Comparison of ENCODE assay signal across 8 mouse cellular contexts in the genomic region with DNA sequence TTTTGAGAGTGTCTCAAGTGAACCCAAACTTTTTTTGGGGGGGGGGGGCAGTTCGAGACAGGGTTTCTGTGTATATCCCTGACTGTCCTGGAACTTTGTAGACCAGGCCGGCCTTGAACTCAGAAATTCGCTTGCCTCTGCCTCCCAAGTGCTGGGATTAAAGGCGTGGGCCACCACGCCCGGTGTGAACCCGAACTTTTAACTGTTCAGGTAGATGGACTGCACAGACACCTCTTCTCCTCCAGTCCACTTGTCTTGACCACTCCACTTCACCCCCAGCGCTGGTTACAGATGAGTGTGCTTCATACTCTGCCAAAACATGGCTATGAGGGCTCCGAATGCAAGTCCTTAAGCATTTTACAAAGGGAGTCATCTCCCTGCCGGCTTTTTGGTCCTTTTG. TPM values are rescaled to one million over a fixed set of nuclear protein-coding genes. Genes with fewer than 3 reads are reported as not detected.
DNase-seq lines count a peak whose midpoint lies in the region; ATAC-seq and TF ChIP-seq lines count a peak whose summit lies in the region.

No protein-coding gene starts in this region.

- ATAC-seq in megakaryocyte, adult 5-6 weeks (ENCODE audit: poor library complexity, severe bottlenecking), result no peak
- ATAC-seq in liver, embryonic 12.5 days, result no peak
- ATAC-seq in stomach, postnatal 0 days (ENCODE audit: low FRiP score, low TSS enrichment), result no peak

- H3K27me3 ChIP-seq in megakaryocyte, embryonic 14.5 days (replicated peaks), result no peaks in the 10 kb centered on the region
- H3K27me3 ChIP-seq in liver, embryonic 12.5 days (replicated peaks), result no peaks in the 10 kb centered on the region
- no peaks in the 10 kb centered on the region for H3K27me3 ChIP-seq in stomach, postnatal 0 days (ENCODE audit: control insufficient read depth, insufficient read depth, low read length)

- TF ChIP-seq EP300 in stomach, postnatal 0 days (optimal IDR thresholded peaks at IDR 0.05), result no peak

- H3K27ac ChIP-seq in liver, embryonic 12.5 days, result no peak overlapping the region
- H3K27ac ChIP-seq in stomach, postnatal 0 days (replicated peaks), result no peak overlapping the region

- H3K4me2 ChIP-seq in liver, embryonic 12.5 days, result peak overlapping the region; percentile 82
- peak overlapping the region; percentile 68; the same call in 1 of the 2 replicates for H3K4me2 ChIP-seq in stomach, postnatal 0 days (replicated peaks; ENCODE audit: low read depth)

- peaks cover 40% of the 10 kb centered on the region for H3K36me3 ChIP-seq in megakaryocyte, embryonic 14.5 days (replicated peaks; ENCODE audit: low read length)
- H3K36me3 ChIP-seq in liver, embryonic 12.5 days, result peaks cover 49% of the 10 kb centered on the region
- peaks cover 2% of the 10 kb centered on the region; the same call in 1 of the 2 replicates for H3K36me3 ChIP-seq in stomach, postnatal 0 days (ENCODE audit: control insufficient read depth, insufficient read depth, low read length)

- peak overlapping the region; percentile 87 for H3K9ac ChIP-seq in liver, embryonic 12.5 days
- H3K9ac ChIP-seq in stomach, postnatal 0 days (ENCODE audit: low read length), result no peak overlapping the region

- no peak for TF ChIP-seq CTCF in stomach, postnatal 0 days (IDR thresholded peaks at IDR 0.05; ENCODE audit: low read depth)

- H3K9me3 ChIP-seq in megakaryocyte, embryonic 14.5 days, result no peaks in the 10 kb centered on the region
- no peaks in the 10 kb centered on the region for H3K9me3 ChIP-seq in liver, embryonic 12.5 days (replicated peaks)
- H3K9me3 ChIP-seq in stomach, postnatal 0 days (ENCODE audit: control insufficient read depth, low read length), result no peaks in the 10 kb centered on the region

- H3K4me3 ChIP-seq in megakaryocyte, embryonic 14.5 days (replicated peaks), result peak overlapping the region; percentile 95
- H3K4me3 ChIP-seq in liver, embryonic 12.5 days, result peak overlapping the region; percentile 93
- H3K4me3 ChIP-seq in stomach, postnatal 0 days (ENCODE audit: low read depth, low read length), result 0 out of 2 replicates have a peak overlapping the region, but pooled peaks have one; percentile 92

- peaks cover 43% of the 10 kb centered on the region for H3K4me1 ChIP-seq in megakaryocyte, embryonic 14.5 days
- peaks cover 42% of the 10 kb centered on the region for H3K4me1 ChIP-seq in liver, embryonic 12.5 days
- H3K4me1 ChIP-seq in stomach, postnatal 0 days (replicated peaks; ENCODE audit: control insufficient read depth, insufficient read depth), result peaks cover 4% of the 10 kb centered on the region; the same call in 1 of the 2 replicates

- 80% methylated on average over 10 of the region's 10 CpGs for WGBS in liver, embryonic 12.5 days (ENCODE audit: insufficient replicate concordance)
- 86% methylated on average over 10 of the region's 10 CpGs for WGBS in stomach, postnatal 0 days

- DNase-seq in adrenal gland, adult (ENCODE audit: inconsistent age in 2 of 2, low spot score in 1 of 2), result peak; percentile 24 to 45
- no peak for DNase-seq in adrenal gland, postnatal 10 days
- DNase-seq in stomach, postnatal 0 days (ENCODE audit: low spot score), result no peak
- no peak for DNase-seq in ovary, postnatal 14 days (ENCODE audit: low spot score)
- no peak for DNase-seq in right cerebral cortex, postnatal 4 days

RNA-seq across cellular contexts. Expression of gene Fnbp4, which starts 2.0 kb away (rescaled TPM):
- total RNA-seq in adrenal gland, postnatal 10 days (2021), result 10 to 100 TPM; 42.4 to 75.4 TPM
- polyA plus RNA-seq in megakaryocyte, embryonic 14.5 days (2012; ENCODE audit: insufficient read depth, low replicate concordance), result 25.9 and 30.4 TPM in 2 replicates
- 73.0 and 77.6 TPM in 2 replicates for total RNA-seq in megakaryocyte, adult 5-6 weeks (2015)
- total RNA-seq in megakaryocyte, adult 5-6 weeks (2017), result 119 and 139 TPM in 2 replicates
- polyA plus RNA-seq in liver, embryonic 12.5 days (2016; fragmentation: Nextera tagmentation; extraction: Ambion mirVana), result 62.9 and 67.1 TPM in 2 replicates
- 26.3 and 31.0 TPM in 2 replicates for polyA plus RNA-seq in stomach, postnatal 0 days (2015; fragmentation: Nextera tagmentation; extraction: Ambion mirVana)

RNA-seq across cellular contexts. Expression of gene Agbl2, which starts 35.4 kb away (rescaled TPM):
- 1 to 10 TPM in 1 of 2 experiments, under 1 TPM in 1; 0.72 to 1.4 TPM for total RNA-seq in adrenal gland, postnatal 10 days (2021)
- not detected in 2 replicates for polyA plus RNA-seq in megakaryocyte, embryonic 14.5 days (2012; ENCODE audit: insufficient read depth, low replicate concordance)
- not detected in 2 replicates for total RNA-seq in megakaryocyte, adult 5-6 weeks (2015)
- not detected in 2 replicates for total RNA-seq in megakaryocyte, adult 5-6 weeks (2017)
- 0.07 TPM in 2 replicates for polyA plus RNA-seq in liver, embryonic 12.5 days (2016; fragmentation: Nextera tagmentation; extraction: Ambion mirVana)
- 0.28 and 0.35 TPM in 2 replicates for polyA plus RNA-seq in stomach, postnatal 0 days (2015; fragmentation: Nextera tagmentation; extraction: Ambion mirVana)

Comparison
In these comparisons a context has a peak if more than half of its experiments do, and no peak if none do; other contexts are left out.
1. DNase-seq: peak in adrenal gland, adult (2 of 2); none in adrenal gland, postnatal 10 days (single experiment), stomach, postnatal 0 days (single experiment), ovary, postnatal 14 days (single experiment) and right cerebral cortex, postnatal 4 days (single experiment).
2. Peak in every context shown above with its lines, with median percentiles within 50 percentile points of each other: H3K4me3 ChIP-seq.